10 mouse cellular contexts compared by ENCODE assay signal in genomic region chr9:3006636-3007035, GRCm38 (mm10). TPM values are rescaled to one million over a fixed set of nuclear protein-coding genes. Genes with fewer than 3 reads are reported as not detected.
A peak's percentile ranks its signal among the peaks of the same experiment; 100 is the strongest.
DNase-seq lines count a peak whose midpoint lies in the region; ATAC-seq lines count a peak whose summit lies in the region.
"Not testable (repeated sequence)": the region's sequence is repeated elsewhere in the genome, so short reads cannot be mapped to it uniquely, and the experiment has no call there.
"Had no signal": no experiment of that assay in that cellular context is flagged by ENCODE, and none has a peak within 500 bp of the region (broad histone marks: within the 10 kb centered on the region; RNA-seq: fewer than 3 reads in every experiment).

No protein-coding gene starts in this region.

- not testable (repeated sequence) for H3K36me3 ChIP-seq in kidney, embryonic 16.5 days (ENCODE audit: insufficient read depth, low read length)

- 76% methylated on average over 7 of the region's 8 CpGs for WGBS in kidney, embryonic 16.5 days

- not testable (repeated sequence) for H3K27ac ChIP-seq in kidney, embryonic 16.5 days (ENCODE audit: low read length)

- peak; percentile 20 to 80 for DNase-seq in cerebellum, adult 18-20 months
- peak; percentile 100 for DNase-seq in frontal cortex, postnatal 25 days (ENCODE audit: low spot score in 2 of 2)
- DNase-seq in heart, postnatal 36 days: peak; percentile 75 to 89
- peak; percentile 69 to 94 for DNase-seq in left cerebral cortex, postnatal 36 days (ENCODE audit: low spot score in 2 of 2)
- peak; percentile 80 for DNase-seq in lung, postnatal 36 days
- DNase-seq in right cerebral cortex, adult 2 months (ENCODE audit: low spot score in 2 of 2): peak; percentile 86 to 92
- DNase-seq in thymus, postnatal 36 days: peak; percentile 23 to 57

- not testable (repeated sequence) for H3K4me3 ChIP-seq in kidney, embryonic 16.5 days (ENCODE audit: low read length)

- intact Hi-C loops in heart, postnatal 36 days (cut with DNase I); left cerebral cortex, postnatal 36 days (cut with DNase I): not testable (repeated sequence)

- not testable (repeated sequence) for H3K4me2 ChIP-seq in kidney, embryonic 16.5 days (replicated peaks; ENCODE audit: low read depth, low read length)

- H3K9ac ChIP-seq in kidney, embryonic 16.5 days (replicated peaks; ENCODE audit: low read length): not testable (repeated sequence)

- H3K9me3 ChIP-seq in kidney, embryonic 16.5 days (ENCODE audit: low read length): not testable (repeated sequence)

- not testable (repeated sequence) for H3K4me1 ChIP-seq in kidney, embryonic 16.5 days (ENCODE audit: insufficient read depth, low read length)

- H3K27me3 ChIP-seq in kidney, embryonic 16.5 days (ENCODE audit: insufficient read depth, low read length): not testable (repeated sequence)

- peak; percentile 78 for ATAC-seq in kidney, embryonic 16.5 days (ENCODE audit: low FRiP score, low TSS enrichment)

RNA-seq across cellular contexts. Expression of gene Gm11168, which starts 3.5 kb away (rescaled TPM):
- not detected for total RNA-seq in heart, postnatal 36 days (2021)
- polyA plus RNA-seq in kidney, embryonic 16.5 days (2015; fragmentation: Nextera tagmentation; extraction: Ambion mirVana): not detected in 2 replicates
- total RNA-seq in left cerebral cortex, postnatal 36 days (2021): not detected
- polyA plus RNA-seq: embryonic facial prominence, embryonic 10.5 days had no signal

RNA-seq across cellular contexts. Expression of gene Gm10722, which starts 5.9 kb away (rescaled TPM):
- not detected for total RNA-seq in heart, postnatal 36 days (2021)
- not detected in 2 replicates for polyA plus RNA-seq in kidney, embryonic 16.5 days (2015; fragmentation: Nextera tagmentation; extraction: Ambion mirVana)
- not detected for total RNA-seq in left cerebral cortex, postnatal 36 days (2021)
- total RNA-seq: ES-E14 had no signal
- polyA plus RNA-seq: embryonic facial prominence, embryonic 10.5 days had no signal

RNA-seq across cellular contexts. Expression of gene Gm10721, which starts 6.3 kb away (rescaled TPM):
- total RNA-seq in heart, postnatal 36 days (2021): not detected
- polyA plus RNA-seq in kidney, embryonic 16.5 days (2015; fragmentation: Nextera tagmentation; extraction: Ambion mirVana): not detected in 2 replicates
- total RNA-seq in left cerebral cortex, postnatal 36 days (2021): not detected
- polyA plus RNA-seq: embryonic facial prominence, embryonic 10.5 days had no signal

RNA-seq across cellular contexts. Expression of gene Gm10720, which starts 8.8 kb away (rescaled TPM):
- total RNA-seq in heart, postnatal 36 days (2021): not detected
- polyA plus RNA-seq in kidney, embryonic 16.5 days (2015; fragmentation: Nextera tagmentation; extraction: Ambion mirVana): not detected in 2 replicates
- not detected for total RNA-seq in left cerebral cortex, postnatal 36 days (2021)
- polyA plus RNA-seq: embryonic facial prominence, embryonic 10.5 days had no signal

RNA-seq across cellular contexts. Expression of gene Gm10719, which starts 10.6 kb away (rescaled TPM):
- total RNA-seq in heart, postnatal 36 days (2021): under 1 TPM in 1 of 2 experiments, not detected in 1; 0.69 TPM
- 0.30 TPM in 1 of 2 replicates, not detected in the other for polyA plus RNA-seq in kidney, embryonic 16.5 days (2015; fragmentation: Nextera tagmentation; extraction: Ambion mirVana)
- total RNA-seq in left cerebral cortex, postnatal 36 days (2021): under 1 TPM in 1 of 2 experiments, not detected in 1; 0.93 TPM
- polyA plus RNA-seq: embryonic facial prominence, embryonic 10.5 days had no signal

Comparison
In these comparisons a context has a peak if more than half of its experiments do, and no peak if none do; other contexts are left out.
1. DNase-seq: peak in every context shown above with its lines; median percentile 100 in frontal cortex, postnatal 25 days; 89 in right cerebral cortex, adult 2 months; 82 in heart, postnatal 36 days; 82 in left cerebral cortex, postnatal 36 days; 80 in lung, postnatal 36 days; 50 in cerebellum, adult 18-20 months; 40 in thymus, postnatal 36 days.